Mouse (Mus musculus) MEL (cell line): ENCODE data around the gene Suox.

Experiments
- CTCF ChIP-seq, 3 experiments: IDR thresholded peaks in 2 of 3; conservative IDR thresholded peaks in 1 of 3; 2 replicates each; pipeline ENCODE4 v1.5.1; 2011 to 2012; ENCODE audit warnings: low read length in 3 of 3, low read depth in 2 of 3, mild to moderate bottlenecking in 2 of 3, improper control_type of control experiment in 1 of 3, inconsistent platforms in 1 of 3, mixed read lengths in 1 of 3, moderate library complexity in 1 of 3; ENCODE audit not compliant: control insufficient read depth in 1 of 3, insufficient read depth in 1 of 3, poor library complexity in 1 of 3, severe bottlenecking in 1 of 3
- E2F4 ChIP-seq: IDR thresholded peaks from 2 replicates; pipeline ENCODE4 v1.6.1; 2011; ENCODE audit warnings: low read depth, low read length, improper control_type of control experiment, borderline replicate concordance
- EP300 ChIP-seq, 2 experiments: IDR thresholded peaks; 2 replicates each; pipeline ENCODE4 v1.6.1; 2011; ENCODE audit warnings: improper control_type of control experiment in 2 of 2, low read length in 2 of 2, low read depth in 1 of 2, mild to moderate bottlenecking in 1 of 2
- HCFC1 ChIP-seq: IDR thresholded peaks from 2 replicates; pipeline ENCODE4 v1.6.1; 2012; ENCODE audit warnings: low read depth, mild to moderate bottlenecking, inconsistent platforms, low read length, improper control_type of control experiment, moderate library complexity
- MAX ChIP-seq: IDR thresholded peaks from 2 replicates; pipeline ENCODE4 v1.6.1; 2011; ENCODE audit warnings: low read length, improper control_type of control experiment
- MYC ChIP-seq: IDR thresholded peaks from 2 replicates; pipeline ENCODE4 v1.6.1; 2011; ENCODE audit warnings: low read depth, mild to moderate bottlenecking, low read length, improper control_type of control experiment, moderate library complexity
- NRF1 ChIP-seq: IDR thresholded peaks from 2 replicates; pipeline ENCODE4 v1.6.1; 2014; ENCODE audit warnings: low read depth, mild to moderate bottlenecking, inconsistent platforms, low read length, improper control_type of control experiment, moderate library complexity; ENCODE audit not compliant: poor library complexity, insufficient read depth, severe bottlenecking
- POLR2A ChIP-seq, 2 experiments: IDR thresholded peaks; 2 replicates each; pipeline ENCODE4 v1.6.1; 2011 to 2012; ENCODE audit warnings: low read length in 2 of 2, mild to moderate bottlenecking in 2 of 2, control low read depth in 1 of 2, improper control_type of control experiment in 1 of 2, low read depth in 1 of 2, moderate library complexity in 1 of 2; ENCODE audit not compliant: control insufficient read depth in 1 of 2, insufficient read depth in 1 of 2, poor library complexity in 1 of 2
- POLR2AphosphoS5 ChIP-seq: IDR thresholded peaks from 2 replicates; pipeline ENCODE4 v1.6.1; 2012; ENCODE audit warnings: low read depth, borderline replicate concordance, mild to moderate bottlenecking, inconsistent platforms, low read length, moderate library complexity, mixed read lengths
- TAL1 ChIP-seq: IDR thresholded peaks from 2 replicates; pipeline ENCODE4 v1.6.1; 2012; ENCODE audit warnings: mild to moderate bottlenecking, inconsistent platforms, low read length, moderate library complexity, mixed read lengths
- ZC3H11A ChIP-seq: IDR thresholded peaks from 2 replicates; pipeline ENCODE4 v1.6.1; 2012; ENCODE audit warnings: low read depth, mild to moderate bottlenecking, inconsistent platforms, low read length, improper control_type of control experiment
- ZNF384 ChIP-seq: IDR thresholded peaks from 2 replicates; pipeline ENCODE4 v1.6.1; 2012; ENCODE audit warnings: low read depth, mild to moderate bottlenecking, inconsistent platforms, low read length, improper control_type of control experiment

GRCm38 (mm10) chr10:128674469-128675008 lies 666 bp upstream of the Suox start:
- TF ChIP-seq HCFC1 (peak; percentile 58; the same call in 1 of the 2 replicates), NRF1 (no peak), CTCF (IDR thresholded peaks at IDR 0.05 in 2 of 3, conservative IDR thresholded peaks at IDR 0.05 in 1 of 3; ENCODE audit: control insufficient read depth in 1 of 3, insufficient read depth in 1 of 3, low read depth in 2 of 3, low read length in 3 of 3, poor library complexity in 1 of 3, severe bottlenecking in 1 of 3) (peak; percentile 50 to 94 (median 52)), E2F4 (no peak), POLR2AphosphoS5 (no peak), EP300 (IDR thresholded peaks at IDR 0.05; ENCODE audit: low read depth in 1 of 2, low read length in 2 of 2) (no peak), POLR2A (IDR thresholded peaks at IDR 0.05; ENCODE audit: control insufficient read depth in 1 of 2, insufficient read depth in 1 of 2, low read depth in 1 of 2, low read length in 2 of 2, poor library complexity in 1 of 2) (no peak), TAL1 (no peak), MAX (no peak; the same call in 1 of the 2 replicates), ZC3H11A (peak; percentile 80), ZNF384 (peak; percentile 73), MYC (no peak)
